Mouse (Mus musculus) kidney, postnatal 25 days (tissue): ENCODE results near the gene Bloc1s6.
A peak's percentile ranks its signal among the peaks of the same experiment; 100 is the strongest.

Experiments used
- DNase-seq, 2 experiments: peaks; one replicate each; pipeline ENCODE4 v3.0.0; 2021; ENCODE audit warnings: mixed read lengths in 2 of 2

The Bloc1s6 gene

GRCm38 (mm10) chr2:122765071-122765793 lies 26.9 kb downstream of the Bloc1s6 start, which contains the start of gene Sqor:
Gene Sqor (plus strand): TSS chr2:122765237.
- peak; percentile 83 to 93 for DNase-seq

- no peak for DNase-seq
Measured at GRCm38 (mm10) chr2:122765794-122766145, 27.5 kb downstream of the Bloc1s6 start.

DNA sequence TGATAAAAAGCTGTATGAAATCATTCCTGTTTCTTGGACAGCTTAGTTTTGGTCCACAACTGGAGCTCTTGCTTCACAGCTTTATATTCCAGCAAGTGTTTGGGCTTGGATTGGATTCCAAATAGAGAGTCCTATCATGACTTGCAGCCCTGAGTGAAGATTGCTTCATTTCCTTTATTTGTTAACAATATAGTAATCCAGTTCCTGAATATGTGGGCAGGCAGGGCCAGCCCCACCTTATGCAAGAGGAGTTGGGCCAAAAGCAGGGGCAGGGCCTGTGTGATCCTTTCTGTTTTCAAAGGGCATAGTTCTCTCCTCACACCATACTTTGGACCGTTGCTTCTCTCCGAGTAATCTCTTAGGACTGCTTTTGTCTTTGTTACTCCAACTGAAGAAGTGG lies 32.7 kb downstream of the Bloc1s6 start:
- DNase-seq: peak in 1 of 2 experiments; percentile 59

DNA sequence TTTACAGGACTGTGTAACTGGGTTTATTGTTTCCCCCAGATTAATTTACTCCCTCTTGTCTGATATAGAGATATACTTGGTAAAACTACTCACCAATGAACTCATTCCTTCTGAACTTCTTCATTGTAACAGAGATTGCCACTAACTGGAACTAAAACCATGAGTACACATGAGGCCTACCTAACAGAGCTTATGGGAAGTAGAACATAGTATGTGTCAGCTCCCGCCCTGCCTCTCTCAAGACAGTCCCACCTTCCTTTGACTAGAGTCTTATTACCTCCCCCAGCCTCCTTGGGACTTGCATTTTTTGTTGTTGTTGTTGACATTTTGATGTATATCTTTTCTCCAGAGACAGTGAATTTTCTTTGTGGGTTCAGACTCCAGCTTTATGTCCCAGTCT lies 34.6 kb downstream of the Bloc1s6 start:
- no peak for DNase-seq

- DNase-seq: no peak
Measured at GRCm38 (mm10) chr2:122775491-122775890, 37.2 kb downstream of the Bloc1s6 start.

DNA sequence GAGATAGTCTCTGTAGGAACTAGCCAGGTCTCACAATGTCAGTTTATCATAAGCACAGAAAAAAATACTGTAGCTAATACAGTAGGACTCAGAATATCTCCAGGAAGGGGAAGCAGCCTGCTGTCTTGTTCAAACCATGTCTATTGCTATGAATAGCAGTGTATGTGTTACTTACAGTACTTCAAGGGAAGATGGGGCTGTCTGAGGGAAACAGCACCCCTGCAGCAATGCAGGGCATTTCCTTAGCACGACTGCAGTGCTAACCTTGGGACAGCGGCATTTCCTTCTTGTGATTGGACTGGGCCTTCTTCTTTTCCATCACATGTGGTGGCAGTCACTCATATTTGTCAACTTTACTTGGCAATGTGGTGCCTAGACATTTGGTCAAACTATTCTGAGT lies 38.5 kb downstream of the Bloc1s6 start:
- no peak for DNase-seq

DNA sequence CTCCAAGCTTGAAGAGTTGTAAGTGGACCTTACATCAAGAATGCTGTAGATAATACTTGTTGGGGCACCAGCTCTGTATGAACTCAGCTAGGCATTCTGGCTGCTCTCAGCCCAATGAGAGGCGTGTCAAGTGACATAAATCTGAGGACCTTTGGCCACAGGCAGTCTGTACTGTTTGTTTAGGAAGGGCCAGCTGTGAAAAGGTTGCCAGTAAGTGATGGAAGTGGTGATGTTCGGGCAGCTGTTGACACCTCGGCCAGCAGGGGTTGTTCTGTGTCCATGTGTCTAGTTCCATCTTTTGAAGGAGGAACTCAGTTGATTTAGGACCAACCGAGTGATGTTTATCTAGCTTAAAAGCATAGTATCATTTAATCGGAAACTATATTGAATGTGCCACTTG lies 41.7 kb downstream of the Bloc1s6 start:
- no peak for DNase-seq

- DNase-seq: no peak
Measured at GRCm38 (mm10) chr2:122780447-122780846, 42.1 kb downstream of the Bloc1s6 start.

DNA sequence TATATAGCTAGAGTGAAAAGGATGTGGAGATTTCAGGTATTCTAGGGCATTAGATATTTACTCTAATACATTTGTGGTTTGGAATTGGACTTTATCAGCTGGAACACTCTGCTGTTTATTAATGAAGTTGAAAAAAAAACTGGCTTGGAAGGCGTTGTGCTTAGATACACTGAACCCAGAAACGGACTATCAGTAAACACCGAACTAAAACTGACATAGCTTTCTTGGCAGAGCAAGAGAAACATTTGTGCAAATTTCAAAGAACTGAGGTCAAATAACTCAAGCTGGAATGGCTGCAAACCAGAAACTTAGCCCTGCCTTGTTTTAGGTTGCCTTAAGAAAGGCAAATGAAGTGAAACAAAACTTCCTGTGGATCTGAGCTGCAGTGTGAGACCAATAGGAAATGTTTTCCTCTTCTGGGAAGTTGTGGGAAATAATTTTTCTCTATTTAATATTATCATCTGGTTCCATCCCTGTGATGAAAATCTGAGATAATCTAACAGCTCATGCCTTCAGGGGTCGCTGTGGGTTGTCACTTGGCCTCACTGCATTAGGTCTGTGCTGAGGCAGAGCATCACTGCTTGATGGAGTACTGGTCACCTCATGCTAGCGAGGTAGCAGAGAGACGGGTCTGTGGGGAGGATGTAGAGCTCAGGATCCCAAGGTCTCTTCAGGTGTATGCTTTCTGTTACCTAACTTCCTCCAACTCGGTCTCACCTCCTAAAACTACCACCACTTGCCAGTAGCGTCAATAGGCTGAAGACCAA lies 43.5 kb downstream of the Bloc1s6 start:
- DNase-seq: no peak

GRCm38 (mm10) chr2:122783730-122784129 lies 45.4 kb downstream of the Bloc1s6 start:
- DNase-seq: no peak

DNA sequence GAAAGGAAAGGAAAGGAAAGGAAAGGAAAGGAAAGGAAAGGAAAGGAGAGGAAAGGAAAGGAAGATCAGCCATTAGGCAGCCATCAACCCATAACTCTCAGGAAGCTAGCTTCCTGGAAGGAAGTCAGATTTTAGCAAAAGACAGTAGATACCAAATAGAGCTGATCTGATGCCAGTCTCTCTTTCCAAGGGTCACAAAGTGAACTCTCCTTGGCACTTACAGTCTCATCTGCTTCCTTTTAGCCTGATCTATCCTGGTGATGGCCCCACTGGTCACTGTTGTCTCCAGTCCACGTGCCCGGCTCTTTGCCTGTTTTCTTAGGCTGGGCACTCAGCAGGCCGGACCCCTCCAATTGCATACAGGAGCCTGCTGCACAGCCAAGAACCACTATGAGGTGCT lies 46.4 kb downstream of the Bloc1s6 start:
- no peak for DNase-seq

DNA sequence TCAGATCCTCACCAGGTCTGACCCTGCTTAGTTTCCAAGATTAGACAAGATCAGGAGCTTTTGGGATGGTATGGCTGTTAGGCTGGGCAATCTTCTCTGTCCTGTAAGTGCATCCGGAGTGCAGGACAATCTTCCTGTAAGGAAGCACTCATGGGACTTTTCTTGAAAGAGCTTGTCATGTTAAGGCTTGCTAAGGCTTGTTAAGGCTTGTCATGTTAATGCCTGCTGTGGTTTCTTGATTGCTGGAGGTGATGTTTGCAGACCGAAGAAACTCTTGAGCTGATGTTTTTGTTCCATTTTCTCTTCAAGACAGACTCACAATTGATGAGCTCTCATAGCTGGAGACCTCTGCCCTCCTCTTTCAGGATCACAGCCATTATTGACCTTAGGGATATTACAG lies 47.9 kb downstream of the Bloc1s6 start:
- DNase-seq: no peak

DNA sequence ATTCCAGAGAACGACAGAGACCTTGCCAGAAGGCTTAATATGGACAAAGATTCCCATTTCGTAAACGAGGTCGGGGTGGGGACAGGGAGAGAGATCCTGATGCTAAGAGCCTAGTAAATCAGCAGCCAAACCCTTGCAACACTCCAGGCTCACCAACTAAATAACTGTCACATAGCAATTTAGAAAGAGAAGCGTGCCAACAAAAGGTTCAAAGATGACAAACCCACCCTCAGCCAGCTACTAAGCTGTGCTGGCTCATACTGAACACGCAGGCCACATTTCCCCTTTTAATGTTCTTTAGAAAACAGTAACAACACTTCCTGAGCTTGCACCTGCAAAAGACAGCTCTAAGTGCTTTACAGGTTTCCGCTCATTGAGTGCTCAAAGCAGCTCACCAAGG lies 51.0 kb downstream of the Bloc1s6 start:
- DNase-seq: peak; percentile 33 to 66

GRCm38 (mm10) chr2:122789730-122790129 lies 51.4 kb downstream of the Bloc1s6 start:
- DNase-seq: no peak
